Mouse (Mus musculus): ENCODE measurements around the gene Ssh1. TPM values are rescaled to one million over a fixed set of nuclear protein-coding genes. Genes with fewer than 3 reads are reported as not detected.

The Ssh1 gene
- total and polyA plus RNA-seq, 3 experiments: 3.0 to 8.2 (median 8.1) TPM

GRCm38 (mm10) chr5:113945126-113945525 is 48.6 kb downstream of the Ssh1 start:
- no peak overlapping the region for H3K27ac ChIP-seq (ENCODE audit: insufficient read depth, low read depth)
- no peaks in the 10 kb centered on the region for H3K9me3 ChIP-seq (replicated peaks; ENCODE audit: low read length)
- no peak overlapping the region for H3K9ac ChIP-seq (ENCODE audit: insufficient read depth, low read depth)
- TF ChIP-seq ZMIZ1 (IDR thresholded peaks at IDR 0.05; ENCODE audit: low read depth, low read length) (no peak), RCOR1 (conservative IDR thresholded peaks at IDR 0.05; ENCODE audit: low read depth, low read length) (no peak), JUN (IDR thresholded peaks at IDR 0.05; ENCODE audit: insufficient read depth, low read depth, low read length) (no peak), MAFK (IDR thresholded peaks at IDR 0.05; ENCODE audit: insufficient replicate concordance, low read length) (no peak), NRF1 (IDR thresholded peaks at IDR 0.05; ENCODE audit: low read depth, low read length) (no peak), ZC3H11A (IDR thresholded peaks at IDR 0.05; ENCODE audit: low read depth, low read length) (no peak)
- in situ Hi-C loops (cut with MboI; ENCODE audit: low pct_ligation_motif_present, low pct_unique_long_range_greater_than_20kb, low sequenced_read_pairs): no loop called here
- dilution Hi-C loops (cut with MboI; ENCODE audit: extremely low pct_ligation_motif_present, extremely low pct_unique_long_range_greater_than_20kb, low sequenced_read_pairs): no loop called here
- no peaks in the 10 kb centered on the region for H3K79me2 ChIP-seq (replicated peaks; ENCODE audit: control insufficient read depth, extremely low read depth, insufficient read depth, poor library complexity, severe bottlenecking)
- DNase-seq (ENCODE audit: extremely low read depth): peak; percentile 12
- H3K27me3 ChIP-seq (replicated peaks): no peaks in the 10 kb centered on the region
- no peak overlapping the region for H3K4me2 ChIP-seq (ENCODE audit: insufficient read depth, low read depth, poor library complexity, severe bottlenecking)
- H3K4me3 ChIP-seq (replicated peaks in 1 of 3; ENCODE audit: low read depth in 2 of 3, low read length in 2 of 3, poor library complexity in 1 of 3): no peak overlapping the region
- peaks cover 78 to 93% of the 10 kb centered on the region in 2 experiments for H3K36me3 ChIP-seq (replicated peaks in 1 of 2; ENCODE audit: control insufficient read depth in 1 of 2, insufficient read depth in 1 of 2, low read length in 1 of 2)
- H3K4me1 ChIP-seq (ENCODE audit: control insufficient read depth in 1 of 2, insufficient read depth in 2 of 2): peaks cover 0 to 10% of the 10 kb centered on the region in 2 experiments; a peak in 2 of 4 replicates

- peaks cover 65 to 88% of the 10 kb centered on the region in 2 experiments for H3K36me3 ChIP-seq (replicated peaks in 1 of 2; ENCODE audit: control insufficient read depth in 1 of 2, insufficient read depth in 1 of 2, low read length in 1 of 2)
- no peaks in the 10 kb centered on the region for H3K79me2 ChIP-seq (replicated peaks; ENCODE audit: control insufficient read depth, extremely low read depth, insufficient read depth, poor library complexity, severe bottlenecking)
- H3K27ac ChIP-seq (ENCODE audit: insufficient read depth, low read depth): no peak overlapping the region
- no peak for DNase-seq (ENCODE audit: extremely low read depth)
- in situ Hi-C loops (cut with MboI; ENCODE audit: low pct_ligation_motif_present, low pct_unique_long_range_greater_than_20kb, low sequenced_read_pairs): no loop called here
- no peak overlapping the region for H3K4me2 ChIP-seq (ENCODE audit: insufficient read depth, low read depth, poor library complexity, severe bottlenecking)
- H3K9me3 ChIP-seq (replicated peaks; ENCODE audit: low read length): no peaks in the 10 kb centered on the region
- no peak overlapping the region for H3K9ac ChIP-seq (ENCODE audit: insufficient read depth, low read depth)
- dilution Hi-C loops (cut with MboI; ENCODE audit: extremely low pct_ligation_motif_present, extremely low pct_unique_long_range_greater_than_20kb, low sequenced_read_pairs): no loop called here
- no peak for TF ChIP-seq ZKSCAN1 (IDR thresholded peaks at IDR 0.05; ENCODE audit: borderline replicate concordance, low read depth, low read length)
- H3K4me3 ChIP-seq (replicated peaks in 1 of 3; ENCODE audit: low read depth in 2 of 3, low read length in 2 of 3, poor library complexity in 1 of 3): no peak overlapping the region
- peaks cover 0 to 20% of the 10 kb centered on the region in 2 experiments; a peak in 2 of 4 replicates for H3K4me1 ChIP-seq (ENCODE audit: control insufficient read depth in 1 of 2, insufficient read depth in 2 of 2)
- H3K27me3 ChIP-seq (replicated peaks): no peaks in the 10 kb centered on the region
Observed at GRCm38 (mm10) chr5:113943328-113943727, 50.4 kb downstream of the Ssh1 start.

- dilution Hi-C loops (cut with MboI; ENCODE audit: extremely low pct_ligation_motif_present, extremely low pct_unique_long_range_greater_than_20kb, low sequenced_read_pairs) (no loop called here), in situ Hi-C loops (cut with MboI; ENCODE audit: low pct_ligation_motif_present, low pct_unique_long_range_greater_than_20kb, low sequenced_read_pairs) (no loop called here)
Observed at GRCm38 (mm10) chr5:113942580-113942979, 51.1 kb downstream of the Ssh1 start.

More at GRCm38 (mm10) chr5:113942580-113942979, 51.1 kb downstream of the Ssh1 start:
- H3K9me3 ChIP-seq (replicated peaks; ENCODE audit: low read length): no peaks in the 10 kb centered on the region
- no peak overlapping the region for H3K4me3 ChIP-seq (replicated peaks in 1 of 3; ENCODE audit: low read depth in 2 of 3, low read length in 2 of 3, poor library complexity in 1 of 3)
- no peak overlapping the region for H3K9ac ChIP-seq (ENCODE audit: insufficient read depth, low read depth)
- peaks cover 62 to 86% of the 10 kb centered on the region in 2 experiments for H3K36me3 ChIP-seq (replicated peaks in 1 of 2; ENCODE audit: control insufficient read depth in 1 of 2, insufficient read depth in 1 of 2, low read length in 1 of 2)
- no peak overlapping the region for H3K4me2 ChIP-seq (ENCODE audit: insufficient read depth, low read depth, poor library complexity, severe bottlenecking)
- H3K27ac ChIP-seq (ENCODE audit: insufficient read depth, low read depth): no peak overlapping the region
- H3K27me3 ChIP-seq (replicated peaks): no peaks in the 10 kb centered on the region
- no peaks in the 10 kb centered on the region for H3K79me2 ChIP-seq (replicated peaks; ENCODE audit: control insufficient read depth, extremely low read depth, insufficient read depth, poor library complexity, severe bottlenecking)
- H3K4me1 ChIP-seq (ENCODE audit: control insufficient read depth in 1 of 2, insufficient read depth in 2 of 2): peaks cover 0 to 27% of the 10 kb centered on the region in 2 experiments; a peak in 2 of 4 replicates
- peak; percentile 33 for DNase-seq (ENCODE audit: extremely low read depth)
- TF ChIP-seq NRF1 (IDR thresholded peaks at IDR 0.05; ENCODE audit: low read depth, low read length): no peak
- TF ChIP-seq UBTF (IDR thresholded peaks at IDR 0.05; ENCODE audit: low read depth, low read length): no peak
- TF ChIP-seq POLR2AphosphoS2 (IDR thresholded peaks at IDR 0.05; ENCODE audit: low read depth, low read length): no peak
- peak in 1 of 2 experiments; percentile 52; a peak in 2 of 4 replicates for TF ChIP-seq CTCF (conservative IDR thresholded peaks at IDR 0.05 in 1 of 2, IDR thresholded peaks at IDR 0.05 in 1 of 2; ENCODE audit: low read depth in 2 of 2, low read length in 2 of 2)

All from CH12.LX (cell line).